Mouse (Mus musculus) forebrain, postnatal 0 days (tissue): ENCODE results near the gene 1810013L24Rik. TPM values are rescaled to one million over a fixed set of nuclear protein-coding genes. Genes with fewer than 3 reads are reported as not detected.
"Not testable (repeated sequence)": the region's sequence is repeated elsewhere in the genome, so short reads cannot be mapped to it uniquely, and the experiment has no call there.

ENCODE experiments used
- ATAC-seq: fragments of 200-750 bp; cut with Nextera tagmentation; 2 replicates; pipeline ENCODE4 v1.8.0; 2017; ENCODE audit warnings: mild to moderate bottlenecking, moderate library complexity
- DNase-seq: peaks from one replicate; pipeline ENCODE4 v3.0.0-alpha.2; 2015
- H3K27ac ChIP-seq: fragments of 300-500 bp; sonication (generic); 2 replicates; pipeline ENCODE4 v1.5.1; 2014; ENCODE audit warnings: low read depth, mild to moderate bottlenecking, antibody characterized with exemption, low read length, moderate library complexity, mixed read lengths
- H3K27me3 ChIP-seq: fragments of 300-500 bp; sonication (generic); 2 replicates; pipeline ENCODE4 v1.6.1; 2014; ENCODE audit warnings: mild to moderate bottlenecking, low read length, mixed read lengths; ENCODE audit not compliant: insufficient read depth
- H3K36me3 ChIP-seq: fragments of 300-500 bp; sonication (generic); 2 replicates; pipeline ENCODE4 v1.6.1; 2014; ENCODE audit warnings: mild to moderate bottlenecking, moderate library complexity; ENCODE audit not compliant: insufficient read depth
- H3K4me1 ChIP-seq: fragments of 300-500 bp; sonication (generic); 2 replicates; pipeline ENCODE4 v1.6.1; 2014; ENCODE audit warnings: antibody characterized with exemption; ENCODE audit not compliant: insufficient read depth
- H3K4me2 ChIP-seq: fragments of 300-500 bp; sonication (generic); 2 replicates; pipeline ENCODE4 v1.6.1; 2014; ENCODE audit warnings: low read depth, mild to moderate bottlenecking, moderate library complexity
- H3K4me3 ChIP-seq: fragments of 300-500 bp; sonication (generic); 2 replicates; pipeline ENCODE4 v1.5.1; 2014; ENCODE audit warnings: low read depth, low read length, mixed read lengths
- H3K9ac ChIP-seq: fragments of 300-500 bp; sonication (generic); 2 replicates; pipeline ENCODE4 v1.6.1; 2014; ENCODE audit warnings: mild to moderate bottlenecking
- H3K9me3 ChIP-seq: fragments of 300-500 bp; sonication (generic); 2 replicates; pipeline ENCODE4 v1.6.1; 2016; ENCODE audit warnings: low read length
- CTCF ChIP-seq: sonication (generic); IDR thresholded peaks from 2 replicates; pipeline ENCODE4 v1.5.1; 2016; ENCODE audit warnings: antibody characterized with exemption, control low read depth, low read depth
- WGBS: fragments of 180-500 bp; shearing (Covaris S2); extraction: QIAGEN DNeasy Blood & Tissue Kit; methylation state at CpG from one replicate; pipeline ENCODE4 v1.1.7; 2014; 5-methylcytosine and 5-hydroxymethylcytosine counted together
- polyA plus RNA-seq: library from polyadenylated mRNA; unstranded; fragments of >200 nt; fragmentation: Nextera tagmentation; extraction: Ambion mirVana; gene quantifications from 2 replicates; pipeline ENCODE4 v1.2.1, GENCODE M21; 2015
- total RNA-seq: library from RNA; depleted of rRNA; stranded (reverse); fragments of >200 nt; gene quantifications from 2 replicates; pipeline ENCODE4 v1.2.3, GENCODE M21; 2014

The 1810013L24Rik gene
- total and polyA plus RNA-seq, 2 experiments from 2014 or later = 15.9 to 80.2 TPM

GRCm38 (mm10) chr16:8868506-8868905, 38.6 kb downstream of the 1810013L24Rik start:
- no peak for DNase-seq
- Histone ChIP-seq H3K4me3 (no peak overlapping the region), H3K9me3 (no peaks in the 10 kb centered on the region), H3K36me3 (no peaks in the 10 kb centered on the region), H3K9ac (no peak overlapping the region), H3K4me2 (no peak overlapping the region), H3K4me1 (no peaks in the 10 kb centered on the region), H3K27me3 (no peaks in the 10 kb centered on the region), H3K27ac (no peak overlapping the region)
- ATAC-seq = no peak
- no peak for TF ChIP-seq CTCF
- 89% methylated on average over 3 of the region's 3 CpGs for WGBS

- TF ChIP-seq CTCF = peak; percentile 83
- ATAC-seq = peak; percentile 73
- 46% methylated on average over 2 of the region's 2 CpGs for WGBS
These were observed 39.8 kb downstream of the 1810013L24Rik start for GRCm38 (mm10) chr16:8869715-8870114.

DNA sequence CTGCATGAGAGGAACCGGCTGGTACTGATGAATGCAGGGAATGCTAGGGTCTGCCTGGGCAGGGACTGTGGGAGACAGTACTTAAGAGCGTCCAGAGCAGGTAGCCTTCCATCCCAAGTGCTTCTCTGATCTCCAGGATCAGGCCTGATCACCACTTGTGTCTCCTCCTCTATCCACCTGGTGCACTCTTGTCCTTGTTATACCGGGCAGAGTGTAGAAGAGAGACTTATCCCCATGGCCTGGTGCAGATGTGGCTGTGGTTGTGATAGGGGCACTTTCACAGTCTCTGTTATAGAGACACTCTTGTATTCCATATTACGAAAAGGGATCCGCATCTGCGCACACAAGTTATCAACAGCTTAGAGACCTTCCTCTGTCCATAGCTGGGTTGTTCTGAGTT, 41.5 kb downstream of the 1810013L24Rik start:
- H3K9me3 ChIP-seq = no peaks in the 10 kb centered on the region
- H3K9ac ChIP-seq = no peak overlapping the region
- no peaks in the 10 kb centered on the region for H3K36me3 ChIP-seq
- WGBS = 90% methylated on average over 6 of the region's 6 CpGs
- no peaks in the 10 kb centered on the region for H3K4me1 ChIP-seq
- TF ChIP-seq CTCF = no peak
- no peak overlapping the region for H3K4me3 ChIP-seq
- no peak overlapping the region for H3K4me2 ChIP-seq
- no peak overlapping the region for H3K27ac ChIP-seq
- H3K27me3 ChIP-seq = no peaks in the 10 kb centered on the region
- ATAC-seq (no peak), DNase-seq (no peak)

More at GRCm38 (mm10) chr16:8869715-8870114, 39.8 kb downstream of the 1810013L24Rik start:
- Histone ChIP-seq H3K36me3 (no peaks in the 10 kb centered on the region), H3K27me3 (no peaks in the 10 kb centered on the region), H3K9me3 (no peaks in the 10 kb centered on the region), H3K4me1 (no peaks in the 10 kb centered on the region), H3K4me3 (no peak overlapping the region), H3K9ac (no peak overlapping the region), H3K27ac (no peak overlapping the region), H3K4me2 (no peak overlapping the region)
- peak; percentile 82 for DNase-seq

GRCm38 (mm10) chr16:8872019-8872418, 42.1 kb downstream of the 1810013L24Rik start:
- 0 out of 2 replicates have a peak, but pooled peaks have one; percentile 8 for TF ChIP-seq CTCF
- H3K27me3 ChIP-seq = no peaks in the 10 kb centered on the region
- 50% methylated on average over 5 of the region's 5 CpGs for WGBS
- no peak overlapping the region for H3K4me3 ChIP-seq
- no peak overlapping the region for H3K4me2 ChIP-seq
- H3K9me3 ChIP-seq = no peaks in the 10 kb centered on the region
- H3K9ac ChIP-seq = no peak overlapping the region
- ATAC-seq (no peak), DNase-seq (no peak)
- H3K4me1 ChIP-seq = no peaks in the 10 kb centered on the region
- no peak overlapping the region for H3K27ac ChIP-seq
- H3K36me3 ChIP-seq = no peaks in the 10 kb centered on the region

GRCm38 (mm10) chr16:8872486-8872885, 42.6 kb downstream of the 1810013L24Rik start:
- 83% methylated on average over 3 of the region's 3 CpGs for WGBS
- H3K4me2 ChIP-seq = no peak overlapping the region
- H3K4me1 ChIP-seq = no peaks in the 10 kb centered on the region
- no peaks in the 10 kb centered on the region for H3K27me3 ChIP-seq
- ATAC-seq (no peak), DNase-seq (no peak)
- no peak overlapping the region for H3K27ac ChIP-seq
- no peaks in the 10 kb centered on the region for H3K9me3 ChIP-seq
- H3K9ac ChIP-seq = no peak overlapping the region
- TF ChIP-seq CTCF = no peak
- no peaks in the 10 kb centered on the region for H3K36me3 ChIP-seq
- no peak overlapping the region for H3K4me3 ChIP-seq

GRCm38 (mm10) chr16:8880076-8880475, 50.2 kb downstream of the 1810013L24Rik start:
- TF ChIP-seq CTCF = no peak
- DNase-seq = no peak

DNA sequence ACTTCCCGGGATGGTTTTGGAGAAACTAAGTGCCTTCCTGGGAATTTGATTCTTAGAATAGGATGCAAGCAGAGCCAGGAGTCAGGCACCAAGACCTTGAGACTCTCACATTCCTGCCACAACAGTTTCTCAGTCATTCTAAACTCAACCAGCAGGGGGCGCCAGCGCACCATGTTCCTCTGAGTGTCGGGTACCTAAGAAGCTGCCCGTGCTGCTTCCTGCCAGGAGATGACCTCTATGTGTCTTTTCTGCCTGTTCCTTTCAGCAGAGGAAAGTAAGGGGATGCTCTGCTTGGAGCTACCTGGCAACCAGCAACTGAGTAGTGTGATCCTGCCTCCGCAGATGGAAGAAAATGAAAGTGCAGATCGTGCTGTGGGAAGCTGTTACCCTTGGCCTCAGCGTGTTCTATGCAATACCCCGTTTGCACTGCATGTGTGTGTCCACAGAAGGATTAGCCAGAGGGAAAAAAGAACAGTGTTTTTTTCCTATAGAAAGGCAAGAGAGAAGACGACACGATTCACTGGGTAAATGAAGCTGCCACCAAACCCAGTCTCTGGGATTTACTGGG, 53.9 kb downstream of the 1810013L24Rik start:
- no peaks in the 10 kb centered on the region for H3K27me3 ChIP-seq
- no peaks in the 10 kb centered on the region for H3K36me3 ChIP-seq
- DNase-seq (peak; percentile 92), ATAC-seq (peak; percentile 70)
- peak; percentile 97 for TF ChIP-seq CTCF
- WGBS = 29% methylated on average over 11 of the region's 11 CpGs
- H3K9ac ChIP-seq = no peak overlapping the region
- H3K4me3 ChIP-seq = no peak overlapping the region
- H3K9me3 ChIP-seq = no peaks in the 10 kb centered on the region
- H3K27ac ChIP-seq = no peak overlapping the region
- H3K4me2 ChIP-seq = no peak overlapping the region
- H3K4me1 ChIP-seq = no peaks in the 10 kb centered on the region

More at GRCm38 (mm10) chr16:8880076-8880475, 50.2 kb downstream of the 1810013L24Rik start:
- no peak for ATAC-seq
- WGBS = 9% methylated on average over 5 of the region's 5 CpGs
- no peaks in the 10 kb centered on the region for H3K4me1 ChIP-seq
- no peaks in the 10 kb centered on the region for H3K27me3 ChIP-seq
- H3K9me3 ChIP-seq = no peaks in the 10 kb centered on the region
- no peak overlapping the region for H3K4me3 ChIP-seq
- H3K4me2 ChIP-seq = no peak overlapping the region
- no peak overlapping the region for H3K9ac ChIP-seq
- H3K27ac ChIP-seq = no peak overlapping the region
- no peaks in the 10 kb centered on the region for H3K36me3 ChIP-seq

DNA sequence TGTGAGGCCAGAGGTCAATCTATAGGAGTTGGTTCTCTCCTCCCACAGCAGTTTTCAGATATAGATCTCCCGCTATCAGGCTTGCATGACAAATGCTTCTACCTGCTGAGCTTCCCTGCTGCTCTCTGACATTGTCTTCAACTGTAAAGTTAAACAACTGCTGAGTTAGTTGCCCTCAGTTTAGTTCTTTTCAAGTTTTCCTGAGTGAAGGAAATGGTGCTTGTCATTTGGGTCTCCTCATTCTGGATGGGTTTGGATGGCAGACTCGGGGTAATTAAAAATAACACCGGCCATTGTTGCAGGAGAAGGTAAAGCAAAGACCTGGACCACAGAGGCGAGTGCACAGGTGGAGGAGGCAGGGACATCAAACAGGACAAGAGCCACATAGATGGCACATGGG, 64.3 kb downstream of the 1810013L24Rik start:
- not testable (repeated sequence) for H3K36me3 ChIP-seq, H3K27ac ChIP-seq, H3K4me1 ChIP-seq, H3K27me3 ChIP-seq, DNase-seq, H3K4me2 ChIP-seq, ATAC-seq, H3K9me3 ChIP-seq, H3K4me3 ChIP-seq, H3K9ac ChIP-seq
- WGBS = 51% methylated on average over 4 of the region's 4 CpGs
